Mouse (Mus musculus) spleen, adult 2 months (tissue): ENCODE measurements around the gene Tnfsf14. TPM values are rescaled to one million over a fixed set of nuclear protein-coding genes. Genes with fewer than 3 reads are reported as not detected.

Experiments
- DNase-seq, 2 experiments: peaks; one replicate each; pipeline versions ENCODE4 v3.0.0 to v3.0.0-alpha.2; 2012 to 2021; ENCODE audit warnings: low spot score in 2 of 2, low read depth in 1 of 2
- H3K27ac ChIP-seq: fragments of 200-500 bp; 2 replicates; pipeline ENCODE4 v1.5.1; 2012; ENCODE audit warnings: low read length, inconsistent platforms; ENCODE audit not compliant: insufficient read depth
- H3K27me3 ChIP-seq: fragments of 200-500 bp; 2 replicates; pipeline ENCODE4 v1.6.1; 2012; ENCODE audit warnings: mild to moderate bottlenecking, moderate library complexity, low read length, inconsistent platforms; ENCODE audit not compliant: control insufficient read depth, insufficient read depth
- H3K36me3 ChIP-seq: fragments of 200-500 bp; 2 replicates; pipeline ENCODE4 v1.6.1; 2012; ENCODE audit warnings: mild to moderate bottlenecking, low read length, inconsistent platforms; ENCODE audit not compliant: control insufficient read depth, insufficient read depth
- H3K4me1 ChIP-seq: fragments of 200-500 bp; 2 replicates; pipeline ENCODE4 v1.6.1; 2011; ENCODE audit warnings: inconsistent platforms; ENCODE audit not compliant: control insufficient read depth, insufficient read depth, insufficient read length
- H3K4me3 ChIP-seq: fragments of 200-500 bp; 2 replicates; pipeline ENCODE4 v1.5.1; 2011; ENCODE audit warnings: mild to moderate bottlenecking, inconsistent platforms; ENCODE audit not compliant: insufficient read depth, insufficient read length; ENCODE audit errors: extremely low read depth
- CTCF ChIP-seq: fragments of 200-500 bp; IDR thresholded peaks from 2 replicates; pipeline ENCODE4 v1.5.1; 2011; ENCODE audit warnings: mild to moderate bottlenecking, inconsistent platforms; ENCODE audit not compliant: insufficient read depth, insufficient read length, insufficient replicate concordance; ENCODE audit errors: extremely low read depth
- POLR2A ChIP-seq: fragments of 200-500 bp; IDR thresholded peaks from 2 replicates; pipeline ENCODE4 v1.6.1; 2011; ENCODE audit warnings: low read depth, low read length, inconsistent platforms
- WGBS: fragments of 180-500 bp; shearing (Covaris S2); methylation state at CpG from one replicate; pipeline ENCODE4 v1.1.7; 2018; 5-methylcytosine and 5-hydroxymethylcytosine counted together
- polyA plus RNA-seq: library from polyadenylated mRNA; depleted of rRNA; stranded (reverse); fragments of >200 nt; gene quantifications from 2 replicates; pipeline ENCODE4 v1.2.3, GENCODE M21; 2012; rRNA removed

The Tnfsf14 gene
- polyA plus RNA-seq, 1 experiment = 6.1 TPM

DNA sequence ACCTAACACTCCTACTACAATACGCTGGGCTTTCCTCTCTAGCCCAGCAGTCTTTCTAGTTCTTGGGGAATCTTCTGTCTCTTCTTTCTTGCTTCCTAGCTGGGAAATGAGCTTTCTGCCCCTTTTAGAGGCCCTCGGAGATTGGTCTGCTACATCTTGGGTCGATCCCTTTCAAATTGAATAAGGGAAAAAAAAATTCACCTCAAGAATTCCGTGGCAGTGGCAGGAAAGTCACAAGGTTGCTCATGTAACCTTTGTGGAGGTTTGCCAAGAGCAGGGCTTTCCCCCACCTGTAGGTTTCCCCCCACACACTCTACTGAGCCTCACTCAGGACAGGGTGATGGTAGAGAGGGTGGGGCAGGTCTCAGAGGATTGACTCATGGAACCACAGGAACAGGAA lies 40.2 kb downstream of the Tnfsf14 start:
- DNase-seq = no peak
- Histone ChIP-seq H3K4me3 (no peak overlapping the region), H3K27me3 (no peaks in the 10 kb centered on the region; the same call in 1 of the 2 replicates), H3K27ac (no peak overlapping the region), H3K4me1 (no peaks in the 10 kb centered on the region), H3K36me3 (no peaks in the 10 kb centered on the region)
- 71% methylated on average over 4 of the region's 4 CpGs for WGBS
- TF ChIP-seq POLR2A (no peak), CTCF (no peak)

DNA sequence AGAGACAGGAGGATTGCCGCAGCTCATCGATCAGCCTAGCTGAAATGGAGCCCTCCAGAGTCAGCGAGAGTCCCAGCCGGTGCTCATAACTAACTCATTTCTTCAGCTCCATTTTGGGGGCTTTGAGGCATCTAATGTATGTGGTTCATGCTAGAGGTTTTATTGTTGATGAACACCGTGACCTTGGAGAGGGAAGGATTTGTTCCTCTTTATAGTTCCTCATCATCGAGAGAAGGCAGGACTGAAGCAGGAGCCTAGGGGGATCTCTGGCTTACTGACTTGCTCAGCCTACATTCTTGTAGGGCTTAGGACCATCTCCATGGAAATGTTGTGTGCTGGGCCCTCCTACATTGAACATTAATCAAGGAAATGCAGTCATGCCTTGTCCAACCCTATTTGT lies 41.0 kb downstream of the Tnfsf14 start:
- WGBS = 69% methylated on average over 6 of the region's 6 CpGs
- H3K4me3 ChIP-seq = no peak overlapping the region
- DNase-seq = no peak
- H3K27ac ChIP-seq = no peak overlapping the region
- TF ChIP-seq CTCF (no peak), POLR2A (no peak)
- H3K4me1 ChIP-seq = no peaks in the 10 kb centered on the region
- H3K36me3 ChIP-seq = no peaks in the 10 kb centered on the region
- H3K27me3 ChIP-seq = no peaks in the 10 kb centered on the region; the same call in 1 of the 2 replicates

DNA sequence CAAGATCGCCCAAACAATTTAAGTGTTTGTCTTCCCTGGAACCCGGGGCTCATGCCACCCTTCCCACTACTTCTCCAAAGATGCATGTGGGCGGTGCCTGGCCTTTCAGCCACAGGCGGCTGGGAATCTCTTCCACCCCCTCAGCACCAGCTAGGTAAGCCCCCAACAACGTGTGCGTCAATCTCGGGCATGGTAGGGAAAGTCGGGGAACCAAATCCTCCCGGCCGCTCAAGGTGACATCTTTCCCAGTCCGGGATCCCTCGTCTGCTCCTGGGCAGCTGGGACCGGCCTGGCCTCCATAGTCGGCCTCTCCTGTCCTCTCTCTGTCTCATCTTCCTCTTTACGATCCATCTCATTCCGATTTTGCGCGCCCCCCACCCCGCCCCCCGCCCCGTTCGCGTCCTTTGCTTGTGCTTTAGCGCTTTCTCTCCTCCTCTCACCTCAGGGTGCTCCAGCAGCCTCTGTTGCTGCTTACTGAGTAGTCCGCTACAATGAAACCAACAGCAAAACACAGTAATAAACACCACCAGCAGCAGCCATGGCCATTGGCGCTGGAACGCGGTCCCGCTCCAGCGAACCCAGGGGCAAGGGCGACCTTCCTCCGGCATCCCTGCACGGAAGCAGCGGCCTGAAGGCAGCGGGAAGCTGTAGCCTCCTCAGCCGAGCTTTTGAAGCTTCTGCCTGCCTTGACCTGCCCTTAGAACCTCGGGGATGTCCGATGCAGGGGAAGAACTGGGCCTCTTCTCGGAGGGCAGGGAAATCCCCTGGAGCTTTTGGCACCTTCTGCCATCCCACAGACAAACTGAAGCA lies 44.8 kb downstream of the Tnfsf14 start, which contains the start of gene Cd70:
Gene Cd70 (minus strand): TSS at position 784 of the 810 bp plus-strand sequence.
- no peak within 1 kb of the TSS for H3K4me3 ChIP-seq
- H3K27me3 ChIP-seq = no peaks in the 10 kb centered on the region; the same call in none of the 2 replicates
- DNase-seq = no peak
- no peak within 1 kb of the TSS for H3K27ac ChIP-seq
- no peaks in the 10 kb centered on the region for H3K4me1 ChIP-seq
- no peaks in the 10 kb centered on the region for H3K36me3 ChIP-seq
- 10% methylated on average over 39 of the region's 39 CpGs for WGBS
- TF ChIP-seq CTCF = no peak
- no peak for TF ChIP-seq POLR2A

DNA sequence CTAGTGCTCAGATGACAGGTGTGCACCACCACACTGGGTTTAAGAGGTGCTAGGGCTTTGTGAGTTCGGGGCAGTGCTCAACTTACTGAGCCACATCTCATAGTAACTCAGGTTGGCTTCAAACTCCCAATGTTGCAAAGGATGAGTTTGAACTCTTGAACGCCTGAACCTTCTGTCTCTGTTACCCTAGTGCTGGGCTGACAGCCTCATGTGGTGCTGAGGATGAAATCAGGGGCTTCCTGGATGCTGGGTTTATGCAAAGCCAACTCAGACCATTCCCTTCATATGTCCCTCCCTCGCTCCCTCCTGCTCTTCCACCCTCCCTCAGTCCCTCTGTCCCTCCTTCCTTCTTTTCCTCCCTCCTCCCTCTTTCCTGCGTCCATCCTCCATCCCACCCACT lies 45.6 kb downstream of the Tnfsf14 start:
- Histone ChIP-seq H3K27me3 (no peaks in the 10 kb centered on the region; the same call in none of the 2 replicates), H3K27ac (no peak overlapping the region), H3K4me1 (no peaks in the 10 kb centered on the region), H3K36me3 (no peaks in the 10 kb centered on the region), H3K4me3 (no peak overlapping the region)
- no peak for TF ChIP-seq POLR2A
- TF ChIP-seq CTCF = no peak
- 80% methylated on average over 4 of the region's 4 CpGs for WGBS
- no peak for DNase-seq

DNA sequence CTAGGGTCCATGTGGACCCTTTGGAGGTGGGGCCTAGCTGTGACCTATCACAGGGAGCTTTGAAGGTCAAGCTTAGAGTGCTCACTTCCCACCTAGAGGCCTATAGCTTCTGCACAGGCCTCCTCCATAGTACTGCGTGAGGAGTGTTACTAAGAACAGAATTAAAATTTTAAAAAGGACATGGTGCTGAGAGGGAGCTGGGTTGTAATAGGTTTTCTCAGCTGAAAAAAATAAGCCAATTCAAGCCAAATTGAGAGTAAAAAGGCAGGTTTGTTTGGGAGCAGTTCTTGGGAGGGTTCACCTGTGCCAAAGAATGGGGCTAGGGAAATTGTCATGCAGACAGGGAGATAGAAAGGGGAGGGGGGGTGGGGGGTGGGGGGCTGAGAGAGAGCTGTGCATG lies 48.9 kb downstream of the Tnfsf14 start:
- no peaks in the 10 kb centered on the region for H3K4me1 ChIP-seq
- no peaks in the 10 kb centered on the region for H3K36me3 ChIP-seq
- H3K27ac ChIP-seq = no peak overlapping the region
- no peak for TF ChIP-seq CTCF
- no peak for TF ChIP-seq POLR2A
- H3K4me3 ChIP-seq = no peak overlapping the region
- 90% methylated on average over 1 of the region's 1 CpGs for WGBS
- no peaks in the 10 kb centered on the region; the same call in none of the 2 replicates for H3K27me3 ChIP-seq
- DNase-seq = no peak

DNA sequence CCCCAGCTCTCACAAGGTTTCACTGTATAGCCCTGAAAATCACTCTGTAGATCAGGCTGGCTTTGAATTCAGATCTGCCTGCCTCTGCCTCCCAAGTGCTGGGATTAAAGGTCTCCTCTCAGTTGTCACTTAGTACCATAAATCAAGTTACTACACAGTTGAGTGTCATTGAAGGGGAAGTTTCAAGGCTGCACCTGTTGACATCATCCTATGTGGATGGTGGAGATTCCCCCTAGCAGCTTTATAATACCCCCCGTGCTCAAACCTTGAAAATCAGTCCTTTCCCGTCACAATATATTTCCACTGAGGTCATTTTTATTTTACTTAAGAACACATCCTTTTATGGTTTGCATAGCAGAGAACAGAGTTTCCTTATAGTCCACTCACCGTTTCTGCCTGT lies 50.3 kb downstream of the Tnfsf14 start:
- no peaks in the 10 kb centered on the region; the same call in 1 of the 2 replicates for H3K27me3 ChIP-seq
- WGBS = 71% methylated on average over 3 of the region's 3 CpGs
- H3K4me1 ChIP-seq = no peaks in the 10 kb centered on the region
- no peak overlapping the region for H3K27ac ChIP-seq
- H3K4me3 ChIP-seq = no peak overlapping the region
- no peaks in the 10 kb centered on the region for H3K36me3 ChIP-seq
- TF ChIP-seq CTCF (no peak), POLR2A (no peak)
- DNase-seq = no peak

DNA sequence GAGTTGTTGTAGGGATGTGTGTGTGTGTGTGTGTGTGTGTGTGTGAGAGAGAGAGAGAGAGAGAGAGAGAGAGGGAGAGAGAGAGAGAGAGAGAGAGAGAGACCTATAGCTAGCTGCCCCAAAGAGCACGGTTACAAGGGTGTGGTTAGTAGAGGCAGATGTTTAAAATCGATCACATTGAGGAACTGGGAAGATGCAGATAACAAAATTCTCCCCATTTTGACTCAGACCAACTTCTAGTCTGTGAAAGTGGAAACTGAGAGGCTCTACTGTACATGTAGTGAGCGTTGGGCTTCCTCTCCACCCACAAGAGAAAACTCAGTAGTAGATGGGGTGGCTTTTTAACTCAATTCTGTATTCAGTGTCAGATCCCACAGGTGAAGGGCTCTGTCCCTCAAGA lies 54.3 kb downstream of the Tnfsf14 start:
- H3K4me1 ChIP-seq = no peaks in the 10 kb centered on the region
- 73% methylated on average over 3 of the region's 3 CpGs for WGBS
- H3K36me3 ChIP-seq = no peaks in the 10 kb centered on the region
- no peak for TF ChIP-seq POLR2A
- TF ChIP-seq CTCF = no peak
- H3K4me3 ChIP-seq = no peak overlapping the region
- no peak overlapping the region for H3K27ac ChIP-seq
- no peak for DNase-seq
- H3K27me3 ChIP-seq = no peaks in the 10 kb centered on the region

Other genes with a start within 250 kb of the Tnfsf14 start
- not detected in 2 replicates for gene Acer1, start 212.1 kb downstream of the Tnfsf14 start, polyA plus RNA-seq
- gene Clpp, start 203.9 kb downstream of the Tnfsf14 start, polyA plus RNA-seq = 66.7 and 103 TPM in 2 replicates
- gene Alkbh7, start 196.8 kb downstream of the Tnfsf14 start, polyA plus RNA-seq = 20.3 and 22.3 TPM in 2 replicates
- not detected in 2 replicates for gene Pspn, start 194.2 kb downstream of the Tnfsf14 start, polyA plus RNA-seq
- 18.5 and 26.8 TPM in 2 replicates for gene Gtf2f1, start 182.9 kb downstream of the Tnfsf14 start, polyA plus RNA-seq
- 0.07 and 0.12 TPM in 2 replicates for gene Gm17949, start 182.7 kb downstream of the Tnfsf14 start, polyA plus RNA-seq
- gene Khsrp, start 162.7 kb downstream of the Tnfsf14 start, polyA plus RNA-seq = 82.8 and 119 TPM in 2 replicates
- gene Slc25a41, start 152.5 kb downstream of the Tnfsf14 start, polyA plus RNA-seq = not detected in 2 replicates
- gene Crb3, start 135.1 kb downstream of the Tnfsf14 start, polyA plus RNA-seq = 6.3 and 6.8 TPM in 2 replicates
- gene Slc25a23, start 134.3 kb downstream of the Tnfsf14 start, polyA plus RNA-seq = 10.7 and 13.1 TPM in 2 replicates
- gene Dennd1c, start 115.7 kb downstream of the Tnfsf14 start, polyA plus RNA-seq = 94.1 and 116 TPM in 2 replicates
- 1.6 and 1.7 TPM in 2 replicates for gene Tubb4a, start 106.4 kb downstream of the Tnfsf14 start, polyA plus RNA-seq
- gene Tnfsf9, start 88.9 kb downstream of the Tnfsf14 start, polyA plus RNA-seq = 2.7 and 3.4 TPM in 2 replicates
- 0.36 and 0.55 TPM in 2 replicates for gene Cd70, start 44.4 kb downstream of the Tnfsf14 start, polyA plus RNA-seq
- 160 and 170 TPM in 2 replicates for gene C3, start 34.0 kb upstream of the Tnfsf14 start, polyA plus RNA-seq
- 38.5 and 39.0 TPM in 2 replicates for gene Gpr108, start 54.3 kb upstream of the Tnfsf14 start, polyA plus RNA-seq
- 9.8 and 10.5 TPM in 2 replicates for gene Trip10, start 55.3 kb upstream of the Tnfsf14 start, polyA plus RNA-seq
- gene Vav1, start 84.9 kb upstream of the Tnfsf14 start, polyA plus RNA-seq = 51.6 and 53.3 TPM in 2 replicates
- 26.8 and 38.4 TPM in 2 replicates for gene Adgre1, start 164.5 kb upstream of the Tnfsf14 start, polyA plus RNA-seq